Mouse (Mus musculus) midbrain, embryonic 12.5 days (tissue): ENCODE measurements around the gene Rbm45. TPM values are rescaled to one million over a fixed set of nuclear protein-coding genes. Genes with fewer than 3 reads are reported as not detected.

ENCODE experiments used
- ATAC-seq: fragments of 200-750 bp; cut with Nextera tagmentation; 2 replicates; pipeline ENCODE4 v1.8.0; 2017; ENCODE audit warnings: low read depth, moderate TSS enrichment, moderate library complexity; ENCODE audit not compliant: low FRiP score
- H3K27ac ChIP-seq: fragments of 300-500 bp; sonication (generic); replicated peaks from 2 replicates; pipeline ENCODE4 v1.5.1; 2016; ENCODE audit warnings: mild to moderate bottlenecking
- H3K27me3 ChIP-seq: fragments of 300-500 bp; sonication (generic); 2 replicates; pipeline ENCODE4 v1.6.1; 2016; ENCODE audit warnings: mild to moderate bottlenecking
- H3K36me3 ChIP-seq: fragments of 300-500 bp; sonication (generic); 2 replicates; pipeline ENCODE4 v1.6.1; 2016
- H3K4me1 ChIP-seq: fragments of 300-500 bp; sonication (generic); 2 replicates; pipeline ENCODE4 v1.6.1; 2016
- H3K4me2 ChIP-seq: fragments of 300-500 bp; sonication (generic); replicated peaks from 2 replicates; pipeline ENCODE4 v1.6.1; 2016; ENCODE audit warnings: mild to moderate bottlenecking, moderate library complexity
- H3K4me3 ChIP-seq: fragments of 300-500 bp; sonication (generic); 2 replicates; pipeline ENCODE4 v1.5.1; 2016; ENCODE audit warnings: mild to moderate bottlenecking
- H3K9ac ChIP-seq: fragments of 300-500 bp; sonication (generic); replicated peaks from 2 replicates; pipeline ENCODE4 v1.6.1; 2016; ENCODE audit warnings: mild to moderate bottlenecking, moderate library complexity
- H3K9me3 ChIP-seq: fragments of 300-500 bp; sonication (generic); 2 replicates; pipeline ENCODE4 v1.6.1; 2016; ENCODE audit warnings: mild to moderate bottlenecking
- WGBS: fragments of 180-500 bp; shearing (Covaris S2); methylation state at CpG from one replicate; pipeline ENCODE4 v1.1.7; 2016; 5-methylcytosine and 5-hydroxymethylcytosine counted together
- polyA plus RNA-seq: library from polyadenylated mRNA; unstranded; fragments of >200 nt; fragmentation: Nextera tagmentation; extraction: Ambion mirVana; gene quantifications from 2 replicates; pipeline ENCODE4 v1.2.1, GENCODE M21; 2016

The Rbm45 gene
- polyA plus RNA-seq, 1 experiment from 2014 or later, result 18.5 TPM

GRCm38 (mm10) chr2:76406151-76406936 is 36.6 kb downstream of the Rbm45 start, which contains the start of gene Osbpl6:
Osbpl6 (plus strand) TSS chr2:76406508.
- peak within 1 kb of the TSS; percentile 85 for H3K9ac ChIP-seq
- H3K4me2 ChIP-seq, result peak within 1 kb of the TSS; percentile 83
- peak within 1 kb of the TSS; percentile 83 for H3K27ac ChIP-seq
- peak; percentile 93 for ATAC-seq
- peaks cover 35% of the 10 kb centered on the region for H3K27me3 ChIP-seq
- H3K4me3 ChIP-seq, result peak within 1 kb of the TSS; percentile 82
- peaks cover 4% of the 10 kb centered on the region; the same call in 1 of the 2 replicates for H3K4me1 ChIP-seq
- H3K36me3 ChIP-seq, result no peaks in the 10 kb centered on the region
- H3K9me3 ChIP-seq, result no peaks in the 10 kb centered on the region
- WGBS, result under 1% methylated on average over 78 of the region's 89 CpGs

- peak overlapping the region; percentile 83 for H3K4me2 ChIP-seq
- ATAC-seq, result peak; percentile 72
- H3K4me1 ChIP-seq, result peaks cover 4% of the 10 kb centered on the region; the same call in 1 of the 2 replicates
- H3K27ac ChIP-seq, result peak overlapping the region; percentile 83
- peak overlapping the region; percentile 85 for H3K9ac ChIP-seq
- no peaks in the 10 kb centered on the region for H3K9me3 ChIP-seq
- no peaks in the 10 kb centered on the region for H3K36me3 ChIP-seq
- H3K4me3 ChIP-seq, result peak overlapping the region; percentile 82
- peaks cover 35% of the 10 kb centered on the region for H3K27me3 ChIP-seq
- WGBS, result 1% methylated on average over 49 of the region's 49 CpGs
These were observed 37.2 kb downstream of the Rbm45 start for GRCm38 (mm10) chr2:76406937-76407441.

DNA sequence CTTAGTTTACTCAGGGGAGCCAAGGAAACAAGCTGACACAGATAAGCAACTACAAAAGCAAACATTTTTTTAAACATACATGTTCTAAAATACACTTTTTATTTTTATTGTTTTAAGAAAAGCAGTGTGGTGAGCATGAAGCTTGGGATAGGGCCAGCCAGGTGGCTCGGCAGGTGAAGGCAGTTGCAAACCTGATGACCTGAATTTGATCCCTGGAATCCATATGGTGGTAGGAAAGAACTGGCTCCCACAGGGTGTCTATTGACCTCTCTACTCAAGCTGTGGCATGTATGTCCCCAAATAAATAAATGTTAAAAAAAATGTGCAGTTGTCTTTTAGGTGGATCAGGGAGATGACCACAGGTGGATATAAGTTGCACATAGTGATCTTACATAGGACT is 39.7 kb downstream of the Rbm45 start:
- no peak for ATAC-seq
- H3K4me2 ChIP-seq, result no peak overlapping the region
- WGBS, result 84% methylated on average over 1 of the region's 1 CpGs
- no peaks in the 10 kb centered on the region for H3K36me3 ChIP-seq
- no peak overlapping the region for H3K27ac ChIP-seq
- H3K9ac ChIP-seq, result no peak overlapping the region
- no peak overlapping the region for H3K4me3 ChIP-seq
- H3K4me1 ChIP-seq, result peaks cover 3% of the 10 kb centered on the region; the same call in 1 of the 2 replicates
- H3K27me3 ChIP-seq, result peaks cover 12% of the 10 kb centered on the region
- no peaks in the 10 kb centered on the region for H3K9me3 ChIP-seq

DNA sequence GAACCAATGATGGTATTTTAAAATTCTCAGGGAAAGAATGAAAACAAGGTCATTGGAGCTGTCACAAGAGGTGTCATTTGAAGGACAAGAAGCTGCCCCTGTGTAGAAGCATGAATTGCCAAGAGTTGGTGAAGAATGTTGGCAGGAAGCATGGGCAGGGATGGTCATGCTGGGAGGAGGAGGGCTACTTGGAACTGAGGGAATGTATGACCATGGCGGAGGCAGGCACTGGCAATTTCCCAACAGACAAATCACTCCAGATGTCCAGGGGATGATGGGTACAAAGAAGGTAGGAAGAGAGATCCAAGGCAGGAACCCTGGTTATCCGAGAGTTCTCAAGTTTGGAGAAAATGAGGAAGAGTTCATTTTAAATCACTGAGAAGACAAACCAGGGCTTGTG is 40.2 kb downstream of the Rbm45 start:
- H3K36me3 ChIP-seq, result no peaks in the 10 kb centered on the region
- H3K4me1 ChIP-seq, result no peaks in the 10 kb centered on the region
- no peak overlapping the region for H3K27ac ChIP-seq
- H3K9ac ChIP-seq, result no peak overlapping the region
- no peak for ATAC-seq
- peaks cover 7% of the 10 kb centered on the region for H3K27me3 ChIP-seq
- no peak overlapping the region for H3K4me3 ChIP-seq
- no peaks in the 10 kb centered on the region for H3K9me3 ChIP-seq
- no peak overlapping the region for H3K4me2 ChIP-seq
- 92% methylated on average over 2 of the region's 2 CpGs for WGBS

GRCm38 (mm10) chr2:76412924-76413323 is 43.1 kb downstream of the Rbm45 start:
- no peaks in the 10 kb centered on the region for H3K4me1 ChIP-seq
- no peak for ATAC-seq
- H3K9me3 ChIP-seq, result no peaks in the 10 kb centered on the region

GRCm38 (mm10) chr2:76417446-76418141 is 47.8 kb downstream of the Rbm45 start:
- ATAC-seq, result no peak
- no peak overlapping the region for H3K4me3 ChIP-seq
- H3K36me3 ChIP-seq, result no peaks in the 10 kb centered on the region
- no peak overlapping the region for H3K9ac ChIP-seq
- 96% methylated on average over 14 of the region's 14 CpGs for WGBS
- H3K27ac ChIP-seq, result no peak overlapping the region
- H3K4me2 ChIP-seq, result no peak overlapping the region
- H3K4me1 ChIP-seq, result no peaks in the 10 kb centered on the region
- no peaks in the 10 kb centered on the region for H3K9me3 ChIP-seq
- peaks cover 18% of the 10 kb centered on the region for H3K27me3 ChIP-seq

More at GRCm38 (mm10) chr2:76412924-76413323, 43.1 kb downstream of the Rbm45 start:
- Histone ChIP-seq H3K27me3 (peaks cover 2% of the 10 kb centered on the region; the same call in 1 of the 2 replicates), H3K36me3 (no peaks in the 10 kb centered on the region), H3K9ac (no peak overlapping the region), H3K4me2 (no peak overlapping the region), H3K4me3 (no peak overlapping the region), H3K27ac (no peak overlapping the region)
- 75% methylated on average over 2 of the region's 2 CpGs for WGBS

DNA sequence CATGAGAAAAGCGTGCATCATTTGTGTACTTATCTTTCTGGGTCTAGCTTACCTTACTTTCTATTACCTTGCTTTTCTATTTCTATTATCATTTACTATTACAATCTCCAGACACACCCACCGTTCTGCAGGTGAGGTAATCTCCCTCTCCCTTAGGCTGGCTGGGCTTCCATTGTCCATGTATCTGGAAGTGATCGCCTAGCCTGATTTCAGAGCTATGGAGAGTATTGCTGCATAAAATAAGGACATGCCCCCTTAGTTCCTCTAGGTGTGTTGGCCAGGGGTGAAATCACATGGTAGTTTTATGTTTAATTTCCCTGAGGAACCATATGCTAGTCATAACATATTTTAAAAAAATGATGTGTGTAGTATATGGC is 48.3 kb downstream of the Rbm45 start:
- ATAC-seq, result no peak
- H3K36me3 ChIP-seq, result no peaks in the 10 kb centered on the region
- H3K27me3 ChIP-seq, result peaks cover 21% of the 10 kb centered on the region
- H3K4me3 ChIP-seq, result no peak overlapping the region
- no peak overlapping the region for H3K27ac ChIP-seq
- H3K4me2 ChIP-seq, result no peak overlapping the region
- WGBS, result 88% methylated on average over 3 of the region's 3 CpGs
- no peak overlapping the region for H3K9ac ChIP-seq
- H3K9me3 ChIP-seq, result no peaks in the 10 kb centered on the region
- no peaks in the 10 kb centered on the region for H3K4me1 ChIP-seq

DNA sequence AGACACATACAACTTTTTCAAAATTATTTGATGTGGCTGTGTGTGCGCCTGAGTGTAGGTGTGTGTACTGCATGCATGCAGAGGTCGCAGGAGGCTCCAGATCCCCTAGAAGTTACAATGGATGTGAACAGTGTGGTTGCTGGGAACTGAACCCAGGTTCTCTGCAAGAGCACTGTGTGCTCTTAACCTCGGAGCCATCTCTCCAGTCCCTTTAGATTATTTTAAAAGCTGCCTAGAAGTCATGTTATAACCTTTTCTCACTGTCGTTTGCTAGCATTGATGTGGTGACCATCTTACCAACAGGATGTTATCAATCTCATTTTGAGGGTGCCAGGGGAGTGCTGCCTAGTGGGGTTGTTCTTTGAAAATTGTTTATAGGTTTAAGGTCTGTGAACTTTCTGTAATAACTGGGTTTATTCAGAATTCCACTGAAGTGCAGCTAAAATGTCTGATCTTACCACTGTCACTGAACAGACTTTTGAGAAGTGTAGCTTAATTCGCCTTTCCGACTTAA is 51.7 kb downstream of the Rbm45 start:
- no peak for ATAC-seq
- 81% methylated on average over 6 of the region's 6 CpGs for WGBS
- no peak overlapping the region for H3K4me3 ChIP-seq
- no peaks in the 10 kb centered on the region for H3K9me3 ChIP-seq
- H3K27me3 ChIP-seq, result peaks cover 32% of the 10 kb centered on the region
- H3K4me1 ChIP-seq, result no peaks in the 10 kb centered on the region
- H3K4me2 ChIP-seq, result no peak overlapping the region
- no peaks in the 10 kb centered on the region for H3K36me3 ChIP-seq
- H3K27ac ChIP-seq, result no peak overlapping the region
- H3K9ac ChIP-seq, result no peak overlapping the region

DNA sequence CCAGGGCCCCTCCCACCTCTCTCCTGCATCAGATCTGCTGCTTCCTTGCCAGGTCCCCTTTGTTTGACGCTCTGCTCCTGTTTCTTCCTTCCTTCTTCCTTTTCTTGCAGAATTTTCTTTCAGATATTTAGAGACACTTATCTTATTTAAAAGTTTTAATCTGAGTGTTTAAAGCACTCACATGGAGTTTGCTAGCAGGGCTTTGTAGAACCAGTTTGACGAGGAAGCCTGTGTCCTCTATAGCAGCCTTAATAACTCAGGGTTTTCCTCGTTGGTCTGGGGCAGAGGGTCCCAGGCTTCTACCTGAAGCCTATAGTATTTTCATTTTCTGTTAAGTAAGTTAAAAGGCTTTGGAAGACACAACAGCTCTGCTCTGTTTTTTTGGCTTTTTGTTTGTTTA is 57.0 kb downstream of the Rbm45 start:
- ATAC-seq, result no peak
- no peaks in the 10 kb centered on the region for H3K36me3 ChIP-seq
- no peaks in the 10 kb centered on the region for H3K9me3 ChIP-seq
- H3K27ac ChIP-seq, result no peak overlapping the region
- peaks cover 21% of the 10 kb centered on the region for H3K27me3 ChIP-seq
- no peak overlapping the region for H3K4me2 ChIP-seq
- H3K9ac ChIP-seq, result no peak overlapping the region
- no peak overlapping the region for H3K4me3 ChIP-seq
- 75% methylated on average over 3 of the region's 3 CpGs for WGBS
- H3K4me1 ChIP-seq, result peaks cover 3% of the 10 kb centered on the region; the same call in 1 of the 2 replicates

GRCm38 (mm10) chr2:76429318-76429717 is 59.5 kb downstream of the Rbm45 start:
- Histone ChIP-seq H3K27ac (no peak overlapping the region), H3K9ac (no peak overlapping the region), H3K4me1 (peaks cover 3% of the 10 kb centered on the region; the same call in 1 of the 2 replicates), H3K4me2 (no peak overlapping the region), H3K4me3 (no peak overlapping the region), H3K27me3 (peaks cover 10% of the 10 kb centered on the region), H3K9me3 (no peaks in the 10 kb centered on the region), H3K36me3 (no peaks in the 10 kb centered on the region)
- 70% methylated on average over 3 of the region's 3 CpGs for WGBS
- ATAC-seq, result no peak

DNA sequence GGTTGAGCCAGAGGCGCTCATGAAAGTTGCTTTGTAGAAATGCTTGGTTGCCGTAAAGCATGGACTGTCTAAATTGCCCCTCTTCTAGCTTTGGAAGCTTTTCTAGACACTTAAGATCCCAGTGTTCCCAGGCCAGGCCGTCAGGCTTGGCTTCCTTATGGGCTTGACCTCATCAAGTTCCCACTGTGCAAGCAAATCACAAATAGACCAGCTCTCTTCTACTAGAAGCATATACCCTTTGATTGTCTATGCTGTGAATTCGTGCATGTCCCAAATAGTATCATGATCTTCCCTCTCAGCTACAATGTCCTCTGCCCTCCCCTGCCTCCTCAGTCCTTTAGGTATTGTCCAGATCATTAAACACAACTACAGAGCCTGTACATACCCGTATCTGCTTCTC is 60.1 kb downstream of the Rbm45 start:
- H3K9ac ChIP-seq, result no peak overlapping the region
- no peak for ATAC-seq
- H3K27me3 ChIP-seq, result peaks cover 5% of the 10 kb centered on the region
- no peak overlapping the region for H3K4me2 ChIP-seq
- H3K36me3 ChIP-seq, result no peaks in the 10 kb centered on the region
- H3K4me1 ChIP-seq, result peaks cover 3% of the 10 kb centered on the region; the same call in 1 of the 2 replicates
- no peak overlapping the region for H3K4me3 ChIP-seq
- H3K27ac ChIP-seq, result no peak overlapping the region
- 83% methylated on average over 5 of the region's 5 CpGs for WGBS
- no peaks in the 10 kb centered on the region for H3K9me3 ChIP-seq

DNA sequence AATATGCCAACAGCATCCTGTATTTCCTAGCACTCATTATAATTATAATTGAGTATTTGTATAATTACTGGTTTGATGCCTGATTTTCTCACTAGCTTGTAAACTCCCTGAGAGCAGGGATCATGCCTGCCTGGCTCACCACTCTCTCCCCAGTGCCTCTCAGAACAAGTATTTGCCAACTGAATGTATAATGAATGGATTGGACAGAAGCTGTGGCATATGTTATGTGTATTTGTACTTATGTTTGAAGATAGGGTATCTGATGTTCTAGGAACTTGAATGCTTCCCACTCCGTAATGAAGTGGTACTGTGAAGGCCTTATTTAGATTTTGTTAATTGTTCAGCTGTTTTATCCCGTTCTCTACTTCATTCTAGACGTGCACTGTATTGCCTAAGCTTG is 60.8 kb downstream of the Rbm45 start:
- H3K4me1 ChIP-seq, result peaks cover 3% of the 10 kb centered on the region; the same call in 1 of the 2 replicates
- WGBS, result 85% methylated on average over 3 of the region's 3 CpGs
- H3K4me2 ChIP-seq, result no peak overlapping the region
- H3K9ac ChIP-seq, result no peak overlapping the region
- H3K36me3 ChIP-seq, result no peaks in the 10 kb centered on the region
- no peaks in the 10 kb centered on the region; the same call in 1 of the 2 replicates for H3K27me3 ChIP-seq
- no peak overlapping the region for H3K27ac ChIP-seq
- no peak for ATAC-seq
- H3K9me3 ChIP-seq, result no peaks in the 10 kb centered on the region
- no peak overlapping the region for H3K4me3 ChIP-seq
